Mouse (Mus musculus) testis, postnatal 10 days (tissue): ENCODE results near the gene Nfib.
"Not testable (repeated sequence)": the region's sequence is repeated elsewhere in the genome, so short reads cannot be mapped to it uniquely, and the experiment has no call there.

Source experiments
- DNase-seq: peaks from one replicate; pipeline ENCODE4 v3.0.0; 2021; ENCODE audit warnings: low spot score

Nfib gene

DNA sequence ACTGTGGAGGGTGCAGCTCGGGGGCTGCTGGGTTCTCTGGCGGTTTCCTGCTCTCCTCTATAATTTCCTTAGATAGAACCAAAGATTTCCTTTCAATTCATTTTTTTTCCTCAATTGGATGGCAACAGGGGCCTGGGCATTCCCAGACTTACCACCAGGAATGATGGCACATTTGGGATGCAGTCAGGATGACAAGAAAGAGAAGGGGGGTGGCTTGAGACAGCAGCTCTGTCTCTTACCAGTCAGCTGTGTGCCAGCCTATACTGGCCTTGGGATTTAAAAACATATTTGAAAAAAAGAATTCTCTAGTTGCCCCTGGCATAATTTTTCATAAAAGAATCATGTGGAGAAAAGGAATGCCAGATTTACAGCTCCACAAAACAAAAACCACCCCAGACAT is 408.0 kb downstream of the Nfib start:
- DNase-seq, result no peak

DNA sequence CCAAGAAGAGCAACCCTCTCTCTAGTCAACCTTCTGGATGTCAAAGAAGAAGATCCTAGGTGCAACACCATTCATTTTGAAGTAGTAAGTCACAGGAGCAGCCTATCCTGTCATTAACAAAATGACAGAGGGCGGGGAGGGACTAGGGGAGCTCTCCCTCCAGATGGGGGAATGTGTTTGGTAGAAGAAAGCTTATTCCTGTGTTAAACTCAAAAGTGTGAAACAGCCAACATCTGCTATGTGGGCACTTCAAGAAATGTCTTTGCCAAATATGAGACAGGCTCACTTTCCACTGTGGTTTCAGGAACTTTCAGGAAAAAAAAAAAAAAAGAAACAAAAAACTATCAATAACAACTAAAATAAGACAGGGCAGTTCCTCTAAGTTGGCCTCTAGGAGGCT is 411.5 kb downstream of the Nfib start:
- DNase-seq, result no peak

DNA sequence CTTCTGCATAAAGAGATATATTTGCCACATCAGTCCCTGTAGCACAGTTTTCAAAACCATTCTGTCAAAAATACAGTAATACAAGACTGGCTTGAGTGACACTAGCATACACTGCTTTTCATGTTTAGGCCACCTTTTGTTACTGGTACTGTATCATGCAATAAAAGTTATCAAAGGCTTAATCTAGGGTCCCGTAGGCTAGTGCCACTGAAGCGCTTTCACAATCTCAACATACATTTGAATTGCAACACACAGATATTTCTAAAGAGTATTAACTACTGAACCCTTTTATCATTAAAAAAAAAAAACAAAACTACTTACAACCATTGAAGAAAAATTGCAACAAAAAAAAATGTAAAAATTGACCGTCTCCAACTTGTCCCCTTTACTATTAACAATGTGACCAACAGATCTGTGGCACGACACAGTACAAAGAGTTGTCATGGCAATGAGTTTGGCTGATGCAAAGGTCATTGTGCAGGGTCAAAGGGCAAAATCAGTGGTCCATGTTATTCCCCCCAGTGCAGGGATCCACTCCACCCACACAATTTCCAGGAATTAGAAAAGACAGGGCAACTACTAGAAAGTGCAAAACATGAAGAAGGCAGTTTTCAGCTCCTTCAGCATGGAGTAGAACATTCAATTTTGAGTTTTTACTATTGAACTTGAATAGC is 414.2 kb downstream of the Nfib start:
- DNase-seq, result no peak

DNA sequence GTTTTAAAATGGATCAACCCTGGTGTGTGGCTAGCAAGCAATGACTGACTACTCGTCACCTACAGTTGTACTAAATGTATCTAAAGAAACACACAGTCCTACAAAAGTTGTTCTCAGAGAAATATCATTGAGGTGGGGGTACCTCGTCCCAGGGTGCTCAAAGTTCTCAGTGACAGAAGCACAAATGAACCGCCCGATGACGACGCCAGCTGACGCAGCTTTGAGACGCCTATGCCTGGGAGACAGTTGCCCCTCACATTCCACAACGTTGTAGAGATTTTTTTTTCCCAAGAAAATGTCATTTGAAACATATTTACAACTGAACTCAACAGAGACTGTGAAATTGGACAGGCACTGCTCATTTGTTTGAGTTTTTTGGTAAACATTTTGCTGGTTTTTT is 414.9 kb downstream of the Nfib start:
- DNase-seq, result no peak

DNA sequence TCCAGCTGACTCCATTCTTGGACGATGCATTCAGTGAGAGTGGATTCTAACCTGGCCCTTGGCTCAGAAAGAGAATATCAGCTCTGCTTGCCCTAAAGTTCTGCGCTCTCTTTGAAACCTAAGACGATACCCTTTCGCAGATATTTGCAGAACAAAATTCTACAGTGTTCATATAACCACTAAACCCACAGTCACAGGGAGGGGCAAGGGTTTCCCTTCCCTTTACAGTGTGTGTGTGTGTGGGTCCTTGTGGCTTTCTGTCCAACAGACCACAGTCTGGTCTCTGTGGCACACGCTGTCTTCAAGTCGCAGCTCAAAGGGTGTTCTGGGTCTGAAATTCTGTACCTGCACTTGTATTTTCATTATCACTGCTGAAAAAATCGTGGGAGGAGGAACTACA is 416.0 kb downstream of the Nfib start:
- no peak for DNase-seq

DNA sequence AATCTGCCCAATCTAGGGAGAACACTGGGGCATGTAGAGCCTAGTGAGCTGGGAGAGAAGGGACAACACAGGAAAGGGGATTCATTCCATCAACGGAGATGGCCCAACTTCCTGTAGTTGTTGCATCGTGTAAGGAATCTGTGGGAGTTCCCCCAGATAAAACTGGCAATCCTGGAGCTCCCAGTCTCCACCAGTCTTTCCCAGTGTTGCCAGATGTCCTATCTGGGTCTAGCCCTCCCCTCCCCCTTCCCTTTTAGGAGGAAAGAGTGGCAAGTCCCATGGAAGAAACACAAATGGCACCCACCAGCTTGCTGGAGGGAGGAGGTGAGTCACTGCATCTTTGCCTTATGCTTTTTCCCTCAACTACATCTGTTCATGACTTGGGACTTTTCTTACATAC is 417.4 kb downstream of the Nfib start:
- no peak for DNase-seq

DNA sequence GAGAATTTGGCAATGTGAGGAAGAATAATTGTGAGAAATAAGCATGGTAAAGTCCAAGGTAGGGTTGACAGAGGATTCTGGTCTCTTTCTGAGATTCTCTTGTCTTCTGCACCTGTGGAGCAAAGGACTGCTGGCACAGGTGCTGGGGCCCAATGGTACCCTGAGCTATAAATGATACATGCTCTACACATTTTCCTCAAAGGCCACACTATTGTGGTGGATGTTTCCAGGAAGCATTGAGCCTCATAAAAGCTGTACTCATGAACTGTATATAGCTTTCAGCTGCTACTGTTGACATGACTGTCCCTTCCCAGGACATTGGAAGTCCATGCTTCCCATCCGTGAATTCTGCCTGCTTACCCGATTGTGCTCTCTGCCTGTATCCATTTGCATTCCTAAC is 418.1 kb downstream of the Nfib start:
- no peak for DNase-seq

DNA sequence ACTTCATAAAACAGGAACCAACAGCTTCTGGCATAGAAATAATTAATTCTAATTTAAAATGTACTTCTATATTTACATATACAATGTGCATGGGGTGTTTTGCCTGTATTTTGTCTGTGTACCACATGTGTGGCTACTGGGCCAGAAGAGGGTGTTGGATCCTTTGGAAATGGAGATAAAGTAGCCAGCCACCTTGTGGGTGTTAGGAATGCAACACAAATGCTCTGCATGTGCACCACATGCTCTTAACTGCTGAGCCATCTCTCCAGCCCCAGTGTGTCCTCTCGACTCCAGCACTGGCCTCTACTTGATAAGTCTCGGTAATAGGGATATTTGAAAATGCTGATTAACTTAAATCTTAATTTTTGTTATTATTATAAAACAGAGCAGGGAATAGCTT is 418.6 kb downstream of the Nfib start:
- no peak for DNase-seq

DNA sequence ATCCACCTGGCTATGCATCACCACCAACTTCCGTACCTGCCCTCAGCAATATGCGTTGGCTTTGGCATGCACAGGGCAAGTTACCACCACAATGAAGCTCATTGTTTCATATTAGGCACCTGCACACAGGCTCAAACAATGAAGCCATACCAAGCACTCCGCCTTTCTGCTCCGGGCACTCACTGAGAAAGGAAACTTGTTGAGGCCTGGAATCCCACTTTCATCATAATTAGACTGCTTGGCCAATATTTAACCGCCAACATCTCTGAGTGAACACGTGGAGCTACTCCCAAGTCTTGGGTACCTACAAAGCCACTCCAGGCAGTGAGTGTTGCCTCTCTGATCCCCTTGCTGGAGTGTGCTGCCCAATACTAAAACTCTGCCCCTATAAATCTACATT is 422.0 kb downstream of the Nfib start:
- DNase-seq, result no peak

DNA sequence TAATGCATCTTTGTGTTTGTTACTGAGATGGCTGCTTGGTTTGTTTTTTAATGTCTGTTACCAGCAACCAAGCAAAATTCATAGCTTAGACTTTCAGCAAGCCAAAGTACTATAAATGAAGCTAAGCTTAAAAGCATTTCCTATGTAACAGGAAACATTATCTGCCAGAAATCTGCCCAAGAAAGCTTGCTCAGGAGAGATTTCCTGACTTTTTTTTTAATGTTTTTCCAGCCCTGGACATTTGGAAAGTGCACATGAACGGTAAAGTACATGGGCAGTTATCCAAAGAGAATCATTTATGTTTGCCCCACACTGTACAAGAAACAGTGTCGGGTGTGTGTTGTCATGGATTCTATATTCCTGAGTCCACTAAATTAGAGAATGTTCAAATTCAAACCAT is 429.6 kb downstream of the Nfib start:
- no peak for DNase-seq

DNA sequence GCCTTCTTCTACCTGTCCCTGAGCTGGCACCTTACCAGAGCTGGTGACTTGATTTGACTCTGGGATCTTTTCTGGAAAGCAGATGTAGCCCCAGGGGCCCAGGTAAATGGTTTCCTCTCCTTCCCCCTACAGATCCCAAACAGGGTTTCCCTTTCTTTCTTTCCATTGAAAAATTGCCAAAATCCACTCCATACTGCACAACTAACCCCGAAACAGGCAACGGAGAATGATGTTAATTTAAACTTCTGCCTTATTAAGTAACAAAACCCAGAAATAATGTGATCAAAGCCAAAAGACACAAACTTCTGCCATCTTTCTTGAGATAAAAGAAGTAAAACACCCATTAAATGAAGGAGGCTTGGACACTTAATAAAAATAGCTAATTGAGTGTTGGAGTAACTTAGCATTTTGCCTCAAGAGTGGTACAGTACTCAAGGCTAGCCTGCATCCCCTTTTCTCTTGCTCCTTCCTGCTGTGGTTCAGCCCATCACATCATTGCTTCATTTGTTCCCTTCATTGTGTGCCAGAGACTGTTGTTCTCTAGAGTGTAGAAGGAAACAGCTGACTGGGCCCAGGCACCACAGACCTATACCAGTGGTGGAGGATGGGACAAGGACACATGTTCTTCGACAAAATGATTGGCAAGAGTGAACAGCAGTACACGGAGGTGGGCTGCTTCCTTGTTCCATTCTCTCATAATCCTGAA is 432.3 kb downstream of the Nfib start:
- no peak for DNase-seq

DNA sequence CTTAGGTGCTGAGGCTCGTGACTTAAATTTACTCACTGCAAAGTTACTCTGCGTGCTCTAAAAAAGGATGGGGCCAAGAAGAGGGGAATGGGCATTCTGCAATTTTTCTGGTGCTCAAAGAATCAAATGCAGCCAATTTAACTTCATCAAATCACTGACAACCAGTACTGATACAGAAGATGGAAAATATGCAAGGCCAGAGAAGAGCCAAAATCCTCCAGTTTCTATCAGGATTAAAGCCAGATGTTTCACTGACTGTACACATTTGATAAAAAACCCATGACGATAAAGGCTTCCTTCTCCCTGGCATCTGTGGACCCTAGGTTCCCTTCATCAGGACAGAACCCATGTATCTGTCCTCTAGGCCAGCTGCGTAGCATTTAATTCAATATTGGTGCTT is 433.5 kb downstream of the Nfib start:
- no peak for DNase-seq

DNA sequence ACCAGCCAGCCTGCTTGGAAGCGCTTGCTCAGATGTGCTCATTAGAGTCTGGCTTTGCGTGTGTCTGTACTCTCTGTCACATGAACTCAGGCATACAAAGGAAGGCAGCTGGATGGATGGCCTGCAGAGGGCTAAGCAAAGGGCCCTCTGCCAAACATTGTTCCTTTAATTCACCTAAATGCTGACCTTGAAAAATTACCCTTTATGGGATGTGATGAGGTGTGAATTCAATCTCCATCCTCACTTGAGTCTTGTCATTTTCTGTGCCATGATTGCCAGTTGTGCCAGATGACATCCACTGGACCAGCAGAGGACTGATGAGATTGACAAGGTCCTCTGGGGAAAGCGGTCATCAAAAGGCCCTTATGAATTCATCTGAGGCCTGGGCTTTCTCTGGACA is 434.0 kb downstream of the Nfib start:
- no peak for DNase-seq

DNA sequence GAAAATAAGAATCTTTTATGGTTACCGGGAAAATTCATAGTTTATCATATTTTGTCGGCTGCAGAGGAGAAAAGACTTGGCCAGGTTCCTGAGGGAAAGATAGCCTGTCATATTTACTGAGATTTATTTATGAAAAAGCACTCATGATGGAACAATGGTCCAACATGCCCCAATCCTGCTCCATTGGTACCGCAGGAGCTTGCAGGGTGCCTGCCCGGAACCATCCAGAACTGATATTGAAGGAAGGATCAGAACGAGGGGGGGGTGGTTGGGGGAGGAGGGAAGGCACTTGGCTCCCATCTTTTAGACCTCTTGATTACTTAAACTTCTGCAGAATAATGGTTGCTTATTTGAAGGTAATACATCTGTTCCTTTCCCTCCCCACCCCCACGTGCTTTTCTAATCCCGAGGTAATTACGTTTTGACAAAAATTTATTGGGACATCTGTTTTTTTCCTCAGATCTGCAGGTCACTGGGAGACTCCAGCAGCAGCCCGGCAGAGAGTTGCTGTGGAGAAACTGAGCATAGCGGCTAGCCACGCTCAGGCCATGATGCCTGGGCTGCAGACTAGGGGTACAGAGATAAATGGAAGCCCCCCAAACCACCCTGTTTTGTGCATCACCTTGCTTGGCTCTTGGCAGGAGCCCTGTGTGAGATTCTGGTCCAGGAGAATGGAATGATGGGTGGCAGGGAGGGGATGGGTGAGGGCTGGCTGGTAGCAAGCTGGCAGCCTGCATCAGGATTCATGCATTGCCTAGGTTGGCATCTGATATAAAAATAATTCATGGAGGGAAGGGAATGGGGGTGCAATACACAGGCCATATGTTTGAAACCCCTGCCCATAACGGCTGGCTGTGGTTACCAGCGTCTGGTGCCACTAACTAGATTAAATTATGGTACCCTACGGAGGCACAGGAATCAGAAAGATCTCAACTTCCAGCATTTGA is 437.4 kb downstream of the Nfib start:
- no peak for DNase-seq

DNA sequence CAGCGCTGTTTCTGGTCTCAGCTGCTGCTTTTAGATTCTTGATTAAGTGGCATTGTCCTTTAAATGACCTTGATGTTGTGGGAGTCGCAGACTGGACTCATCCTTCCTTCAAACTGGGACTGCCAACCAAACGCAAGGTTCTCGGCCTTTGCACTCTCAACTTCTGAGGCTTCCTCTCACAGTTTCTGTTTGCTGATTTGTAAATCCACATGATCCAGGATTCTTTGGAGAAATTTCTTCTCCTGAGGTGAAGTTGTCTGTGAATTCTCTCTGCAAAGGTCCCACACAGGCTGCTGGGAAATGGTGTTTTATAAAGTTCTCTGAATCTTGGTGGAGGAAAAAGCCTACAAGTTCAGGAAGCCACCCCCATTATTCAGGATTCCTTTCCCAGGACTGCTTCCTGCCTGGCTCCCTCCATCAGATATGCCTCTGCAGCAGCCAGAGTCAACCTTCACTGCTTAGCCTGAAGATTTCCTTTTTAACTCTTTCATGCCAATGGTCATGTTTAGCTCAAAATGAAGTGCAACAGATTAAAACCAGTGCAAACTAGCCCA is 439.4 kb downstream of the Nfib start:
- DNase-seq, result no peak

DNA sequence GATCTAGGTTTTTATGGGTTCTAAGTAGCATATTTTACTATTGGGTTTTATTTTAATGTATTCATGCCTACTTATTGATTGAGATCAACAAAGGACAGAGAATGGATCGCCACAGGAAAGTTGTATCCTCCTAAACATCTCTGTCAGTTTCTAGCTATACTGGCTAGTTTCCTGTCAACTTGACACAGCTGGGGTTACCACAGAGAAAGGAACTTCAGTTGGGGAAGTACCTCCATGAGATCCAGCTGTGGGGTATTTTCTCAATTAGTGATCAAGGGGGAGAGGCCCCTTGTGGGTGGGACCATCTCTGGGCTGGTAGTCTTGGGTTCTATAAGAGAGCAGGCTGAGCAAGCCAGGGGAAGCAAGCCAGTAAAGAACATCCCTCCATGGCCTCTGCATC is 447.0 kb downstream of the Nfib start:
- not testable (repeated sequence) for DNase-seq

DNA sequence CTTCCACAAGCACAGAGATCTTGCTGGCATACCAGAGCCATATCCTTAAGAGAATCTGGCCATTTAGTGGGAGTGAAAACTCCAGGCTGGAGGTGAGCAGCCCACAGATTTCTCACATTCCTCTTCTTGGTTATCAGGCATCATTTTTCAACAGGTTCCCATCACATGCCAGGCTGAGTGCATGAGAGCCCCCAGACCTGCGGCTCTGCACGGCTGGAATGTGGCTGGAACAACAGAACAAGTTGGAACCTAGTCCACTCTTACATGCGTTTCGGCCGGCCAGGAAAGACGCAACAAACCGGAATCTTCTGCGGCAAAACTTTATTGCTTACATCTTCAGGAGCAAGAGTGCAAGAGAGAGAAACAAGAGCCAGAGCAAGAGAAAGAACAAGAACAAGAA is 453.5 kb downstream of the Nfib start:
- no peak for DNase-seq

DNA sequence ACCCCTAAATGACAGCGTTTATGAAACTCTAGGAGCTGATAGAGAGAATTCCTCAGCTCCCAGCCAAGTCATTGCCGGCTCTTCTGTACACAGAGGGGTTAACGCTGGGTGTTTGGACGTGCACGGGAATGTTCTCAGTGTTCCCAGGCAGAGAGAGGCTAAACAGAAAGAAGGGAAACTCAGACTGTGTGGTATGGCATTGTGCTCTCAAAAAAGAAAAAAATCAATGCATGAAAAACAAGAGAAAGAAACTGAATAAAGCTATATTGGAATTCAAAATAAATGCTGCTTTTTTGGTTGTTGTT is 455.2 kb downstream of the Nfib start:
- no peak for DNase-seq

DNA sequence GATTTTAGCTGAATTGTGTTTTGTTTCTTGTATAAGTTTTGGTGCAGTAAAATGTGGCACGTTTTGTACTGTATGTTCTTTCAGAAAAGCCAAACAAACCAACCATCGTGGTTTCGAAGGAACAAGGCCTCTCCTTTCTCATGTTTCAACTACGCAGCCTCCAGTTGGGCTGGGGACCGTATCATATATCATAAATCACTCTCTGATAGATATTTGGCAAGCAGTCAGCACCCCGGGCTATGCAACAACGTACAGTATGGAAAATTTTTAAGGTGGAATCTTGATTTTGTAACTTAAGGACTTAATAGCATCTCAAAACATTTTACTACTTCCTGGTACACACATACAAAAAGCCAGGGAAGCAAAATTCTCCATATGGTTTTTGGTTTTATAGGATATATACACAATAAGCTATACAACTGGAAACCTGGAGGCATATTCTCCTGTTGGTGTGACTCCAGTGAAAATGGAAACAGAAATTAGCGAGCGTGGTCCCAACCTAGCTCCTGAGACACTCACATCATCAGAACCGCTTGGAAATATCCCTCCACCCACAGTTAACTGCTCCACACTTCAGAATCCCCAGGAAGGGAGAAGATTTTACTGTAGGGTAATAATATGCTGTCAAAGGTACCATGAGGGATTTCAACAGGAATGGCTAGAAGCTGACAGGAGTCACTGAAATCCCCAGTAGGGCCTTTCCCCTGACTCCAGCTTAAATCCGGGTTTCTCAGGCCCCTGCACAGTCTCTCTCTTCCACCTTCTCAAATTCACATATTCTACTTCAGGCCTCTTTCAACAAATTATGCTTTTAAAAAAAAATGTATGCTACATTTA is 455.8 kb downstream of the Nfib start:
- DNase-seq, result no peak

DNA sequence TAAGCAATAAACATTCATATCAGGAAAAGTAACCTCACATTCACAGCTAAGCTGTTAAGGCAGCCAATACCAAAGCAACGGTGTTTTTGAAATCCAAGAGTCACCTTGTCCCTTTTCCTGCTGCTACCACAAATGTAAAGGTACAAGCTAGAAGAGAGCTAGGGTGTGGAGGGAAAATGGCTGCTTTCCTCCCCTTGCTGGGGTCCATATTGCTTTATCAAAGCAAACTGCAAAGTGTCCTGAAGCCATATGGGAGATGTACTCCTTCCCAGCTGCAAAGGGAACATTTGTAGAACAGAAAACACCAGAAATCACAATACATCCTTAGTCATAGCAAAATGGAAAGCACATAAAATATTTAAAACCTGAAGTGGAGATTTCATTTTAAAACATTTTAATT is 456.6 kb downstream of the Nfib start:
- DNase-seq, result no peak

DNA sequence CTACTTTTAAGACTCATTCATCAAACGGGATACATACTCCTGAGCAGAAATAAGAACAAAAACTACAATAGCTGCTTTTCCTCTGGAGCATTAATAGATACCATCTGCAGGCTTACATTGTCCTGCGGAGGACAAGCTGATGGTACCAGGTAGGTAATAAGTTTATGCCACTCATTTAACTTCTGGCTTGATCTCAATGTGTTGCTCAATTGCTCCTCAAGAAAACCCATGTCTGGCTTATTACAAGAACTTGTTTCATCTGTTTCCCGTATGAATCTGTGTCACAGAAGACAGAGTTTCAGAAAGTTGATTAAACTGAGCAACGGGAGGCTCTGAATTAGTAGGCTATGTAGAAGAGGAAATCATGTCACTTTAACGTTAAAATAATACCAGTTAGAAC is 457.5 kb downstream of the Nfib start:
- no peak for DNase-seq

DNA sequence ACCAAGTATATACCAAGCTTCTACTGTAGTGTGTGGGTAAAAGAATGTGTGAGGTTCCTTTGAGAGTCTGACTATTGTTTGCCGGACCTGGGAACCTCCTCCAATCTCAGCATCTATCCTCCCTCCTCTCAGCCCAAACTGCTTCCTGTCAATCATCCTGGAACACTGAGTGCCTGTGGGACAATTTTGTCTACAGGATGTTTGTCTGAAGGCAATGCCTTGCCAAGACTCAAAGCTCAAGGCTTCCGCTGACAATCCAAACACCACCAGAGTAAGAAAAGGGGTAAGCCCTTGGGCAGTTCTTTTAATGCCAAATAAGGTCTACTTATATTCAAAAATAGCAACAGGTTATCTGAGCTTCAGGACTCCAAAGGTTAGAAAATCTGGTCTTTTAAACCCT is 459.3 kb downstream of the Nfib start:
- DNase-seq, result no peak
